Mouse (Mus musculus) liver, adult 2 months (tissue): Measurements from ENCODE around the gene Agpat4. TPM values are rescaled to one million over a fixed set of nuclear protein-coding genes. Genes with fewer than 3 reads are reported as not detected.

Source experiments
- DNase-seq: peaks from one replicate; pipeline ENCODE4 v3.0.0-alpha.2; 2011; ENCODE audit warnings: low read depth, low spot score; ENCODE audit errors: extremely low read depth
- H3K27ac ChIP-seq: fragments of 200-500 bp; replicated peaks from 2 replicates; pipeline ENCODE4 v1.5.1; 2012; ENCODE audit warnings: low read depth, mild to moderate bottlenecking, control low read depth, inconsistent platforms, low read length; ENCODE audit not compliant: insufficient read depth
- H3K27me3 ChIP-seq: fragments of 200-500 bp; 2 replicates; pipeline ENCODE4 v1.6.1; 2012; ENCODE audit warnings: mild to moderate bottlenecking, moderate library complexity, low read length, inconsistent platforms; ENCODE audit not compliant: control insufficient read depth, insufficient read depth
- H3K36me3 ChIP-seq: fragments of 200-500 bp; 2 replicates; pipeline ENCODE4 v1.6.1; 2012; ENCODE audit warnings: low read length, inconsistent platforms; ENCODE audit not compliant: control insufficient read depth, insufficient read depth
- H3K4me1 ChIP-seq: fragments of 200-500 bp; 2 replicates; pipeline ENCODE4 v1.6.1; 2011; ENCODE audit warnings: low read length; ENCODE audit not compliant: control insufficient read depth, insufficient read depth
- H3K4me3 ChIP-seq: fragments of 200-500 bp; 2 replicates; pipeline ENCODE4 v1.5.1; 2011; ENCODE audit warnings: low read depth, mild to moderate bottlenecking, control low read depth, low read length, moderate library complexity; ENCODE audit not compliant: insufficient read depth
- H3K79me2 ChIP-seq: fragments of 200-500 bp; 2 replicates; pipeline ENCODE4 v1.6.1; 2012; ENCODE audit warnings: inconsistent platforms, mild to moderate bottlenecking, low read length, moderate library complexity; ENCODE audit not compliant: control insufficient read depth, insufficient read depth
- H3K9ac ChIP-seq: fragments of 200-500 bp; 2 replicates; pipeline ENCODE4 v1.6.1; 2012; ENCODE audit warnings: low read depth, mild to moderate bottlenecking, control low read depth, inconsistent platforms, low read length
- CTCF ChIP-seq: fragments of 200-500 bp; IDR thresholded peaks from 2 replicates; pipeline ENCODE4 v1.5.1; 2011; ENCODE audit warnings: low read depth, low read length, control low read depth
- POLR2A ChIP-seq: fragments of 200-500 bp; IDR thresholded peaks from 2 replicates; pipeline ENCODE4 v1.6.1; 2011; ENCODE audit warnings: low read length, control low read depth; ENCODE audit not compliant: insufficient read depth; ENCODE audit errors: extremely low read depth
- WGBS: fragments of 180-500 bp; shearing (Covaris S2); methylation state at CpG from one replicate; pipeline ENCODE4 v1.1.7; 2018; 5-methylcytosine and 5-hydroxymethylcytosine counted together
- polyA plus RNA-seq: library from polyadenylated mRNA; depleted of rRNA; stranded (reverse); fragments of >200 nt; gene quantifications from 2 replicates; pipeline ENCODE4 v1.2.3, GENCODE M21; 2012
- total RNA-seq: library from RNA; depleted of rRNA; stranded (reverse); fragments of >200 nt; gene quantifications from 2 replicates; pipeline ENCODE4 v1.2.3, GENCODE M21; 2014

Gene Agpat4
- total and polyA plus RNA-seq, 2 experiments: 0.60 to 1.2 TPM

GRCm38 (mm10) chr17:12175626-12176025 is 57.1 kb downstream of the Agpat4 start:
- H3K4me1 ChIP-seq: no peaks in the 10 kb centered on the region
- H3K4me3 ChIP-seq: no peak overlapping the region
- no peaks in the 10 kb centered on the region for H3K27me3 ChIP-seq
- H3K79me2 ChIP-seq: no peaks in the 10 kb centered on the region
- no peaks in the 10 kb centered on the region for H3K36me3 ChIP-seq
- TF ChIP-seq CTCF (no peak), POLR2A (no peak)
- DNase-seq: no peak
- WGBS: 70% methylated on average over 4 of the region's 4 CpGs
- H3K9ac ChIP-seq: no peak overlapping the region
- H3K27ac ChIP-seq: no peak overlapping the region

DNA sequence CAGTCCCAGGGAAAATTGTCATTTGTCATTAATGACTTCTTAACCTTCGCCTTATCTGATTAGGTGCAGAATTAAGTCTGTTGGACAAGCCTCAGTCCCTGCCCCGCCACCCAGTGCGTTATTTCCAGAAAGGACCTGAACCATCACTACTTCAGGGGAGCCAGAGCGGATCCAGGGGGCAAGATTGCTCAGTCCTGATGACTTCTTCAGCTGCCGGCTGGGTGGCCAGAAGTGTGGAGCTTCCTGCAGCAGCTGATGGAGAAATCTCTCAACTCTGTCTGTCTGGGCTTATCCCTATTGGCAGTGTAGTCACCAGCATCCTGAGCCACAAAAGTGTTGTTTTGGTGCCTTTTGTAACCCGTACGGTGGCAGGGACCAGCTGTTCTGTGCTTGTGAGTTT is 60.8 kb downstream of the Agpat4 start:
- DNase-seq: no peak
- H3K36me3 ChIP-seq: no peaks in the 10 kb centered on the region
- no peaks in the 10 kb centered on the region for H3K4me1 ChIP-seq
- H3K79me2 ChIP-seq: no peaks in the 10 kb centered on the region
- no peaks in the 10 kb centered on the region for H3K27me3 ChIP-seq
- TF ChIP-seq POLR2A: no peak
- TF ChIP-seq CTCF: no peak
- no peak overlapping the region for H3K27ac ChIP-seq
- WGBS: 95% methylated on average over 7 of the region's 7 CpGs
- H3K9ac ChIP-seq: no peak overlapping the region
- no peak overlapping the region for H3K4me3 ChIP-seq

GRCm38 (mm10) chr17:12179766-12180165 is 61.3 kb downstream of the Agpat4 start:
- WGBS: 83% methylated on average over 2 of the region's 2 CpGs
- DNase-seq: no peak
- no peak overlapping the region for H3K27ac ChIP-seq
- no peaks in the 10 kb centered on the region for H3K4me1 ChIP-seq
- H3K79me2 ChIP-seq: no peaks in the 10 kb centered on the region
- no peaks in the 10 kb centered on the region for H3K36me3 ChIP-seq
- TF ChIP-seq CTCF (no peak), POLR2A (no peak)
- no peak overlapping the region for H3K4me3 ChIP-seq
- no peak overlapping the region for H3K9ac ChIP-seq
- no peaks in the 10 kb centered on the region for H3K27me3 ChIP-seq

DNA sequence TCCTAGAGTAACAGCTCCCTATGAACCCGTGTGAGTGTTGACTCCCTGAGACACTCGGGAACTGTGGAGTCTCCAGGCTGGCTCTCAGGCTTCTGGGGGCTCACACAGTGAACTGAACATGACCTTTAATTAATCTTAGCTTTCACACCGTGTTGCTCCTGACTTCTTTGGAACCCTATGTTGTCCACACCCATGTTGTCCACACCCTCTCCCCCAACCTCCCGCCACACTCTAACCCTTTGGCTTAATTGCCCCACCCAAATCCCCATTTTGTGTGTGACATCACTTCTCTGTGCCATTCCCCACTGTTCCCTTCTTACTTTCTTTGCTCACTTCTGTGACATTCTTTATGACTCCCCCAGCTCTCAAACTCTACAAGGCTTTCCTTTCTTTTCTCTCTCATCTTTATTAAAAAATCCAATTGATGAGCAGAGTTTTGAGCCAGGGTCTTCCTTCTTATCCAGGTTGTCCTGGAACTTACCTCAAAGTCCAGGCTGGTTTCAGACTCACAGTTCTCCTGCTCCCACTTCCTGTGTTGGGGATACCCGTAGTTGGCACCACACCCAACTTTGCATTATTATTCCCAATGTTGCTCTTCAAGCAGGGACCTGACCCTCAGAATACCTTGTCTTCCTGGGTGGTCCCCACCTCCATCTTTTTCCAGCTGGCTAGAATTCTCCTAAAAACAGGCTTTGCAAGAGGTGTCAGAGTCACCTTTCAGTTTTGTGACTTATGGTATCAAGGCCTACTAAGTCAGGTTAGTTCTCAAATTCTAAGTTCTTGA is 64.4 kb downstream of the Agpat4 start:
- Histone ChIP-seq H3K27me3 (no peaks in the 10 kb centered on the region), H3K27ac (no peak overlapping the region), H3K79me2 (no peaks in the 10 kb centered on the region), H3K4me1 (no peaks in the 10 kb centered on the region), H3K36me3 (no peaks in the 10 kb centered on the region), H3K4me3 (no peak overlapping the region), H3K9ac (no peak overlapping the region)
- TF ChIP-seq CTCF: no peak
- no peak for TF ChIP-seq POLR2A
- DNase-seq: no peak
- 79% methylated on average over 5 of the region's 5 CpGs for WGBS

GRCm38 (mm10) chr17:12184283-12184682 is 65.8 kb downstream of the Agpat4 start:
- H3K36me3 ChIP-seq: no peaks in the 10 kb centered on the region
- H3K79me2 ChIP-seq: no peaks in the 10 kb centered on the region
- TF ChIP-seq POLR2A (no peak), CTCF (no peak)
- H3K4me3 ChIP-seq: no peak overlapping the region
- no peak overlapping the region for H3K9ac ChIP-seq
- H3K4me1 ChIP-seq: no peaks in the 10 kb centered on the region
- H3K27me3 ChIP-seq: no peaks in the 10 kb centered on the region
- no peak for DNase-seq
- WGBS: 44% methylated on average over 8 of the region's 8 CpGs
- no peak overlapping the region for H3K27ac ChIP-seq

- H3K4me1 ChIP-seq: no peaks in the 10 kb centered on the region; the same call in 1 of the 2 replicates
- no peak overlapping the region for H3K27ac ChIP-seq
- H3K9ac ChIP-seq: no peak overlapping the region
Observed at GRCm38 (mm10) chr17:12185855-12186254, 67.4 kb downstream of the Agpat4 start.

More at GRCm38 (mm10) chr17:12185855-12186254, 67.4 kb downstream of the Agpat4 start:
- Histone ChIP-seq H3K4me3 (no peak overlapping the region), H3K27me3 (no peaks in the 10 kb centered on the region), H3K79me2 (no peaks in the 10 kb centered on the region), H3K36me3 (no peaks in the 10 kb centered on the region)
- no peak for DNase-seq
- TF ChIP-seq POLR2A (no peak), CTCF (no peak)
- 80% methylated on average over 4 of the region's 4 CpGs for WGBS
